Mouse (Mus musculus) kidney, postnatal 36 days (tissue): Measurements from ENCODE around the gene Lmnb2.
A peak's percentile ranks its signal among the peaks of the same experiment; 100 is the strongest.

Source experiments
- DNase-seq, 2 experiments: peaks; one replicate each; pipeline ENCODE4 v3.0.0; 2021 to 2022; ENCODE audit warnings: mixed read lengths in 2 of 2

Lmnb2 gene

DNA sequence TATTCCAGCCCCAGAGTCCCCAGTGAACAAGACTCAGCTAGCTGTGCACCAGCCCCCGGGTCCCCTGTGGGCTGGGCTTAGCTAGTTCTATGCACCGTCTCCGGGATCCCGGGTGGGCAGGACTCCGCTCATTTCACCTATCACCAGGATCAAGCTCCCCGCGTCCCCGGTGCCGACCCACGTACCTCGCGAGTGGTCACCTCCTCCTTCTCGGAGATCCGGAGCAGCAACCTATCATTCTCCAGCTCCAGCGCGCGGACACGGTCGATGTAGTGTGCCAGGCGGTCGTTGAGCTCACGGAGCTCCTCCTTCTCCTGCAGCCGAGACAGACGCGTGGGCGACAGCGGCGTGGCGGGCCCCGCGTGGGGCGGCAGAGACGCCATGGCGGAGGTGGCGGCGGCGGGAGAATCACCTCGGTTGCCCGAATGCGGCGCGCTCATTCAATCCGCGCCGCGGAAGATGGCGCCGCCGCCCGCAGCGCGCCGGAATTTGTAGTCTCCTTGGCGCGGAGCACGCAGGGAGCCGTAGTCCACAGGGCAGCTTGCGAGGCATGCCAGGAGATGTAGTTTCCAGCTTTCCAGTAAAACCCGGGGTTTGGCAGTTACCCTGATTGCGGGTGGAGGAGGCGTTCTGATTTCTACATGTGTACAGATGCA, at the start of gene Lmnb2:
TSS of gene Lmnb2 (minus strand) at position 467 of the 656 bp plus-strand sequence.
- DNase-seq: peak; percentile 77 to 87

GRCm38 (mm10) chr10:80967101-80967656, 49.1 kb upstream of the Lmnb2 start:
- DNase-seq: no peak

DNA sequence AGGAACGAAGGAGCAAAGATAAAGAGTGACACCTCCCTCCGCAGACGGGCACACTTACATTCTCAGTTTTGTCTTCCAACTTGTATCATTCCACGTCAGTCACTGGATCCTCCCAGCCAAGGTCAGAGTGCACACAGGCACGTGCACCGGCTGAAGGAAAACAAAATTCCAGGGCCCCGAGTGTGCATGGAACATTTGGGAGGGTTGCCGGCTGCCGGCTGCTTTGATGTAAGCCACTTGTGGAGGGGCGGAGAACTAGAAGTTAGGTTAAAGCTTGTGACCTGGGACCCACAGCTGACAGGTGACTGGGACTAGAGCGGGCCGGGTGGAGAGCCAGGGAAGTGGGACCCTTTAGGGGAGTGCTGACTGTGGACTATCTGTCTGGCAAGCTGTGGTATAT, 48.3 kb upstream of the Lmnb2 start:
- DNase-seq: peak; percentile 68 to 72

GRCm38 (mm10) chr10:80963031-80963975, 45.3 kb upstream of the Lmnb2 start:
- peak; percentile 73 to 82 for DNase-seq

GRCm38 (mm10) chr10:80962585-80962984, 44.5 kb upstream of the Lmnb2 start:
- no peak for DNase-seq

DNA sequence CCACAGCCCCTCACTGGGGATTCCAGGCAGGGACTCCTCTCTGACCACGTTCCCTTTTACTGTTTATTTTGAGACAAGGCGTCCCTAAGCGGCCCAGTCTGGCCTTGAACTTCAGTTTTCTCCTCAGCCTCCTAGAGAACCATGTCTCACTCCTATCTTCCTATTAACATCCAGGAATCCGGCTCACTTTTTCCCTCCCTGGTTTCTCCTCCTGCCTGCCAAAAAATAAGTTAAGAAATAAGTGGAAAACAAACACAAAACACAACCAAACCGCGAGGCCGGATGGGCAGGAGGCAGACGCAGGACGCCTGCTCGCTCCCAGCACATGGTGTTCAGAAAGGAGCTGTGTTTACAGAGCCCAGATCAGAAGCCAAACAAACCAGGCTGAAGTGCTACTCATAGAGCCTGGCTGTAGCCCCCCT, 44.0 kb upstream of the Lmnb2 start:
- peak in 1 of 2 experiments; percentile 47 for DNase-seq

DNA sequence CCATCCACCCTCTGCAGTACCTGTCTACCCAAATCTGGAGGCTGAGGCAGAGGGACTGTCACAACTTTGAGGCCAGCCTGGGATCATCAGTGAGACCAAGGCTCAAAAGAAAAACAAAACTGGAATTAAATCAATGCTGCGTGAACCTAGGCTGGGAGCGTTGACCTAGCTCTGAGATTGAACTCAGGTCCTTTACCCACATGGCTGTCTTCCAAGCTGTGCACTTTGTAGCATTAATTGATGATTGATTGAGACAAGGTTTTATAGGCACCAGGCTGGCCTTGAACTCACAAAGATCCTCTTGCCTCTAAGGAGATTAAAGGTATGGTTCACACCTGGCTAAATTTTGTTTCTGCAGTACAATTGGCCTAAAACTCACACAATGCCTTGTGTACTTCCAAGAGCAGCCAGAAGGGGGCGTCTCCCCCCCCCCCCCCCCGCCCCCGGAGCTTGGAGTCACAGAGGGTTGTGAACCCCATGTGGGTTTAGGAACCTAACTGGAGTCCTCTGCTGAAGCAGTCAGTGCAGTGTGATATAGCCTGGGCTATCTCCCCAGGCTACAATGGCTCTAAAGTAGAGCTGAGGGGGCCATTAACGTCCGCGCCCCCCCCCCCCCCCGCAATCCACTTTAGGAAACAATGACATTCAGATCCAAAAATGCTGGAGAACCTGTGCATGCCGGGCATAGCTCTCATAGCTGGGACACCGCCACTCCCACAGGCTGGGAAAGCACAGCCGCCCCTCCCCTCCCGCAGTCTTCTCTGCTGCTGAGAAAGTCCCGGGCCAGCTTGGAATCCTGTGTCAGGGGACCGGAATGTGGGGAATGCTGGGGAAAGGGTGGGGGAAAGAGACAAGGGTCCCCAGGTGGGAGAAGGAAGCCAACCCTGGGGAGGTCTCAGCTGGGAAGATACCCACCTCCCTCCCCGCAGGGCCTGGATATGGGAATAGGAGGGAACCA, 42.8 kb upstream of the Lmnb2 start:
- DNase-seq: peak; percentile 76

- no peak for DNase-seq
Measured at GRCm38 (mm10) chr10:80958979-80959637, 41.1 kb upstream of the Lmnb2 start.

- no peak for DNase-seq
Measured at GRCm38 (mm10) chr10:80957791-80958190, 39.7 kb upstream of the Lmnb2 start.

- no peak for DNase-seq
Measured at GRCm38 (mm10) chr10:80956901-80957300, 38.9 kb upstream of the Lmnb2 start.

GRCm38 (mm10) chr10:80956385-80956784, 38.3 kb upstream of the Lmnb2 start:
- no peak for DNase-seq

DNA sequence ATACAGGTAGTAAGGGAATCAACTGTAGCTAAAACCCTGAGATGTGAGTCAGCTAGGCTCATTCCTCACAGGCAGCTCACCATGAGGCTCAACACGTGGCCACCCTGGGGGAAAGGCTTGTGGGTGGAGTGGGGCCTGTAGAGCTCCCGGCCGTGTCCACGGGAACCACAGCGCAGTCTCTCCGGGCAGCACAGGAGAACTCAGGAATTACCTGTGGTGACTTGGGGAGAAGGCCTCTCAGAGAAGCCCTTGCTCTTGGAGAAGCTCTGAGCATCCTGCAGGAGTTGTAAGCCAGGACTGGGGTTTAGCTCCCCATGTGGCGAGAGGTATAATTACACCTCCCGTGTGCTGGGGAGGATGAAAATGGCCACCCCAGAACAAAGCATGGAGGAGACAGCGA, 37.5 kb upstream of the Lmnb2 start:
- peak; percentile 51 to 80 for DNase-seq

GRCm38 (mm10) chr10:80954843-80955242, 36.8 kb upstream of the Lmnb2 start:
- no peak for DNase-seq

- no peak for DNase-seq
Measured at GRCm38 (mm10) chr10:80954415-80954814, 36.4 kb upstream of the Lmnb2 start.

- no peak for DNase-seq
Measured at GRCm38 (mm10) chr10:80952449-80952848, 34.4 kb upstream of the Lmnb2 start.

GRCm38 (mm10) chr10:80951761-80952390, 33.8 kb upstream of the Lmnb2 start:
- no peak for DNase-seq

DNA sequence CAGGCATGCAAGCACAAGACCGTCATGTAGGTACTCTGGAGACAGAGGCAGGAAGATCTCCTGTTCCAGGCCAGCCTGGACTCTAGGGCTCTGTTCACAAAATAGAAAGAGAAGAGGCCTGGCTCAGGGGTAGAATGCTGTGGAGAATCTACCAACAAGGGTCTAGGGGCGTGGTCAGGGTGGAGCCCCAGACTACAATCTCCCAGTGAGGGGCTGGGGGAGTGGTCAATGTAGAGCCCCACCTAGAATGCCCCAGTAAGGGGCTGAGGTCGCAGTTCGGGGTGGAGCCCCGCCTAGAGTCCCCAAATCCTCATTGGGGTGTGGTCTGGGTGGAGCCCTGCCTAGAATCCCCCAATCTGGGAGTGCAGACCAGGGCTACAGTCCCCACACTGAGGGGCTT, 32.3 kb upstream of the Lmnb2 start:
- no peak for DNase-seq

- no peak for DNase-seq
Measured at GRCm38 (mm10) chr10:80949081-80949480, 31.0 kb upstream of the Lmnb2 start.

DNA sequence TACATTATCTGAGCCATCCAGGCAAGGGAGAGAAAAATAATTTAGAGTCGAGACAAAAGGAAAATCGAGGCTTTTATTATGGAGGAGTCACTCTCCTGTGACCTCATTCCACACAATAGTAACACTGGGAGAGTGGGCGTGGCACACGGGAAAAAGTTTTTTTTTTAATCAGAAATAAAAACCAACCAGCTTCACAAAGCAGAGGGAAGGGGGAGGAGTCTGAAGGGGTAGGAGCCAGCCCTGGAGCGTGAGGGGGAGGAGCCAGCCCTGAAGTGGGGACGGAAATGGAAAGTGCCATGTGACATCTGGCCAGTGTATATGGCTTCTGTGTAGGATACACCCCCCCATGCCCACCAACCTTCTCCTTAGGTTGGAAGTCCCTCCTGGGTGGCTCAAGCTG, 30.5 kb upstream of the Lmnb2 start:
- DNase-seq: peak in 1 of 2 experiments; percentile 61

GRCm38 (mm10) chr10:80947802-80948201, 29.8 kb upstream of the Lmnb2 start:
- DNase-seq: peak; percentile 78 to 87
